Mouse (Mus musculus) forebrain, embryonic 13.5 days (tissue): Measurements from ENCODE around the gene Ctdspl. TPM values are rescaled to one million over a fixed set of nuclear protein-coding genes. Genes with fewer than 3 reads are reported as not detected.

Source experiments
- ATAC-seq: fragments of 200-750 bp; cut with Nextera tagmentation; 2 replicates; pipeline ENCODE4 v1.8.0; 2017
- H3K27ac ChIP-seq: fragments of 300-500 bp; sonication (generic); 2 replicates; pipeline ENCODE4 v1.5.1; 2015; ENCODE audit warnings: inconsistent platforms, mild to moderate bottlenecking, moderate library complexity
- H3K27me3 ChIP-seq: fragments of 300-500 bp; sonication (generic); 2 replicates; pipeline ENCODE4 v1.6.1; 2015; ENCODE audit warnings: mild to moderate bottlenecking, inconsistent platforms
- H3K36me3 ChIP-seq: fragments of 300-500 bp; sonication (generic); 2 replicates; pipeline ENCODE4 v1.6.1; 2015; ENCODE audit warnings: mild to moderate bottlenecking, inconsistent platforms; ENCODE audit not compliant: poor library complexity, severe bottlenecking
- H3K4me1 ChIP-seq: fragments of 300-500 bp; sonication (generic); 2 replicates; pipeline ENCODE4 v1.6.1; 2015; ENCODE audit warnings: inconsistent platforms
- H3K4me2 ChIP-seq: fragments of 300-500 bp; sonication (generic); 2 replicates; pipeline ENCODE4 v1.6.1; 2015; ENCODE audit warnings: inconsistent platforms, mild to moderate bottlenecking, moderate library complexity
- H3K4me3 ChIP-seq: fragments of 300-500 bp; sonication (generic); 2 replicates; pipeline ENCODE4 v1.5.1; 2015; ENCODE audit warnings: mild to moderate bottlenecking, inconsistent platforms
- H3K9ac ChIP-seq: fragments of 300-500 bp; sonication (generic); 2 replicates; pipeline ENCODE4 v1.6.1; 2015; ENCODE audit warnings: mild to moderate bottlenecking, inconsistent platforms
- H3K9me3 ChIP-seq: fragments of 300-500 bp; sonication (generic); replicated peaks from 2 replicates; pipeline ENCODE4 v1.6.1; 2016; ENCODE audit warnings: inconsistent platforms
- WGBS: fragments of 180-500 bp; shearing (Covaris S2); methylation state at CpG from one replicate; pipeline ENCODE4 v1.1.7; 2015; 5-methylcytosine and 5-hydroxymethylcytosine counted together
- microRNA-seq: library from miRNA; unstranded; fragments of <30 nt; microRNA quantifications from one replicate; pipeline ENCODE4, GENCODE M21; 2016
- polyA plus RNA-seq: library from polyadenylated mRNA; unstranded; fragments of >200 nt; fragmentation: Nextera tagmentation; extraction: Ambion mirVana; gene quantifications from 2 replicates; pipeline ENCODE4 v1.2.1, GENCODE M21; 2015

Gene Ctdspl
- polyA plus RNA-seq, 1 experiment from 2014 or later, result 6.8 TPM

GRCm38 (mm10) chr9:119083966-119084365, 157.7 kb downstream of the Ctdspl start:
- Histone ChIP-seq H3K27me3 (no peaks in the 10 kb centered on the region; the same call in 1 of the 2 replicates), H3K4me1 (peaks cover 31% of the 10 kb centered on the region), H3K4me3 (no peak overlapping the region), H3K27ac (no peak overlapping the region), H3K9me3 (no peaks in the 10 kb centered on the region), H3K9ac (no peak overlapping the region), H3K4me2 (no peak overlapping the region), H3K36me3 (no peaks in the 10 kb centered on the region)
- 85% methylated on average over 10 of the region's 10 CpGs for WGBS
- ATAC-seq, result no peak

GRCm38 (mm10) chr9:119086451-119086850, 160.2 kb downstream of the Ctdspl start:
- no peak for ATAC-seq
- Histone ChIP-seq H3K9ac (no peak overlapping the region), H3K9me3 (no peaks in the 10 kb centered on the region), H3K4me1 (peaks cover 29% of the 10 kb centered on the region), H3K4me2 (no peak overlapping the region), H3K27me3 (peaks cover 2% of the 10 kb centered on the region), H3K36me3 (no peaks in the 10 kb centered on the region), H3K4me3 (no peak overlapping the region), H3K27ac (no peak overlapping the region)
- WGBS, result 52% methylated on average over 1 of the region's 1 CpGs

GRCm38 (mm10) chr9:119087309-119087708, 161.1 kb downstream of the Ctdspl start:
- Histone ChIP-seq H3K9ac (no peak overlapping the region), H3K27ac (no peak overlapping the region), H3K9me3 (no peaks in the 10 kb centered on the region), H3K36me3 (no peaks in the 10 kb centered on the region), H3K4me2 (no peak overlapping the region), H3K27me3 (peaks cover 11% of the 10 kb centered on the region), H3K4me3 (no peak overlapping the region), H3K4me1 (peaks cover 28% of the 10 kb centered on the region)
- ATAC-seq, result no peak
- 91% methylated on average over 5 of the region's 5 CpGs for WGBS

GRCm38 (mm10) chr9:119088148-119088801, 162.0 kb downstream of the Ctdspl start:
- Histone ChIP-seq H3K27me3 (peaks cover 21% of the 10 kb centered on the region), H3K36me3 (no peaks in the 10 kb centered on the region), H3K4me3 (peak overlapping the region; percentile 31), H3K27ac (no peak overlapping the region), H3K9me3 (no peaks in the 10 kb centered on the region), H3K4me2 (peak overlapping the region; percentile 58), H3K9ac (no peak overlapping the region), H3K4me1 (peaks cover 34% of the 10 kb centered on the region)
- ATAC-seq, result peak; percentile 73
- 1% methylated on average over 24 of the region's 24 CpGs for WGBS

GRCm38 (mm10) chr9:119089437-119089836, 163.2 kb downstream of the Ctdspl start:
- no peak for ATAC-seq
- H3K36me3 ChIP-seq, result no peaks in the 10 kb centered on the region
- H3K4me2 ChIP-seq, result no peak overlapping the region
- no peaks in the 10 kb centered on the region for H3K9me3 ChIP-seq
- H3K4me1 ChIP-seq, result peaks cover 42% of the 10 kb centered on the region
- 50% methylated on average over 7 of the region's 7 CpGs for WGBS
- peaks cover 32% of the 10 kb centered on the region for H3K27me3 ChIP-seq
- no peak overlapping the region for H3K27ac ChIP-seq
- no peak overlapping the region for H3K9ac ChIP-seq
- H3K4me3 ChIP-seq, result no peak overlapping the region

GRCm38 (mm10) chr9:119090462-119090861, 164.2 kb downstream of the Ctdspl start:
- Histone ChIP-seq H3K4me2 (no peak overlapping the region), H3K4me1 (peaks cover 42% of the 10 kb centered on the region), H3K36me3 (no peaks in the 10 kb centered on the region), H3K27ac (no peak overlapping the region), H3K9ac (no peak overlapping the region), H3K4me3 (no peak overlapping the region), H3K9me3 (no peaks in the 10 kb centered on the region), H3K27me3 (peaks cover 42% of the 10 kb centered on the region)
- 90% methylated on average over 5 of the region's 5 CpGs for WGBS
- no peak for ATAC-seq

GRCm38 (mm10) chr9:119091581-119092310, 165.5 kb downstream of the Ctdspl start:
- no peak for ATAC-seq
- H3K4me2 ChIP-seq, result peak overlapping the region; percentile 72
- peaks cover 48% of the 10 kb centered on the region for H3K27me3 ChIP-seq
- no peaks in the 10 kb centered on the region for H3K9me3 ChIP-seq
- no peaks in the 10 kb centered on the region for H3K36me3 ChIP-seq
- no peak overlapping the region; the same call in 1 of the 2 replicates for H3K9ac ChIP-seq
- no peak overlapping the region for H3K27ac ChIP-seq
- H3K4me3 ChIP-seq, result peak overlapping the region; percentile 46
- 74% methylated on average over 12 of the region's 12 CpGs for WGBS
- peaks cover 36% of the 10 kb centered on the region for H3K4me1 ChIP-seq

GRCm38 (mm10) chr9:119092473-119093418, 166.5 kb downstream of the Ctdspl start:
- peaks cover 49% of the 10 kb centered on the region for H3K27me3 ChIP-seq
- no peak for ATAC-seq
- no peaks in the 10 kb centered on the region for H3K9me3 ChIP-seq
- no peaks in the 10 kb centered on the region for H3K36me3 ChIP-seq
- no peak overlapping the region for H3K27ac ChIP-seq
- H3K4me1 ChIP-seq, result peaks cover 35% of the 10 kb centered on the region
- WGBS, result 3% methylated on average over 45 of the region's 45 CpGs
- peak overlapping the region; percentile 56 for H3K9ac ChIP-seq
- H3K4me2 ChIP-seq, result peak overlapping the region; percentile 72
- peak overlapping the region; percentile 46 for H3K4me3 ChIP-seq

Small RNA genes lying within 50 kb of the gene (microRNA-seq; reads per million reads assigned to microRNA genes)
- 7.2 reads per million, percentile 20 among the genes with 10 or more reads in this experiment for gene Mir26a-1

Other genes with a start within 250 kb of the Ctdspl start
- gene Vill, start 126.3 kb downstream of the Ctdspl start, polyA plus RNA-seq, result 3.9 and 4.3 TPM in 2 replicates
- 8.4 and 12.2 TPM in 2 replicates for gene Plcd1, start 167.0 kb downstream of the Ctdspl start, polyA plus RNA-seq
- gene Dlec1, start 176.0 kb downstream of the Ctdspl start, polyA plus RNA-seq, result 0.57 and 0.86 TPM in 2 replicates
- 1.1 and 1.3 TPM in 2 replicates for gene Acaa1b, start 230.6 kb downstream of the Ctdspl start, polyA plus RNA-seq
- gene Gm47289, start 232.7 kb downstream of the Ctdspl start, polyA plus RNA-seq, result not detected in 2 replicates